Mouse (Mus musculus): ENCODE data around the gene Crb2.

Crb2 gene

GRCm38 (mm10) chr2:37766027-37766761, 9.9 kb upstream of the Crb2 start:
- no peak for DNase-seq (ENCODE audit: low read depth)

DNA sequence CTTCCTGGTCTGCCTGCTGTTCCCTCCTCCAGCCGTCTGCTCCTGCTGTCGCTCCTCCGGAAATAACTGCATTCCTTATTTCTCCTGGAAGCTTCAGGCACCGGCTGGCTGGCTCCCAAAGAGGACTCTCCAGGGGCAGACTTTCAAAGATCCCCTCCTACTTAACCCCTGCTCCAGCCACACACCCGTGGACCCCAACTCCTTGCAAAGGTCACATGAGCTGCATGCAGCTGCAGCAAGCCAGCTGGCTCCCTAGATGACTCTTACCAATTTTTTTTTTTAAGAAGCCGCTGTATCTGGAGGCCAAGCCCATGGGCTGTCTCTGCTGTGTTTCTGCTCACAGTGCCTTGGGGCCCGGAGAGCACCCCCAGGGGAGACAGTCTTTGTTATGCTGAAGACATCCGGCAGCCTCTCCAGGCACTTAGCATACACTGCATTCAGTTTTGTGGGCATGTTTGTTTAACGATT, 8.9 kb upstream of the Crb2 start:
- DNase-seq (ENCODE audit: low read depth) = no peak

DNA sequence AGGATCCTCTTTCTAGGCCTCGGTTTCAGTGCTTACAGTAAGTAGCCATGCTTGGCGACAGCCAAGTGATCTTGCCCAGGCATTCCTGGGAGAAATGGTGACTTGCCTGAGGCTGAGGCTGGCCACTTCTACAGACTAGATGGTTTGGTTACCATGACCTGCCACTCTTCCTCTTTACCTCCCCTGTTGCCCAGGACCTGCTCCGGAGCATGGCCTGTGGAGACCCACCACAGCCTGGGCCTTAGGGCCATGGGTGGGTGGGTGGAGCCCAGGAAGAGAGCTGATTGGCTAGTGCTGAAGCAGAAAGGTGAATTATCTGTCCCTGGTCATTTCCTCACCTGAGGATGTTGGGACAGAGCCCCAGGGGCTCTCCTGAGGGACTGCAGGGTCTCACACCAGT, 8.3 kb upstream of the Crb2 start:
- no peak for DNase-seq (ENCODE audit: low read depth)

DNA sequence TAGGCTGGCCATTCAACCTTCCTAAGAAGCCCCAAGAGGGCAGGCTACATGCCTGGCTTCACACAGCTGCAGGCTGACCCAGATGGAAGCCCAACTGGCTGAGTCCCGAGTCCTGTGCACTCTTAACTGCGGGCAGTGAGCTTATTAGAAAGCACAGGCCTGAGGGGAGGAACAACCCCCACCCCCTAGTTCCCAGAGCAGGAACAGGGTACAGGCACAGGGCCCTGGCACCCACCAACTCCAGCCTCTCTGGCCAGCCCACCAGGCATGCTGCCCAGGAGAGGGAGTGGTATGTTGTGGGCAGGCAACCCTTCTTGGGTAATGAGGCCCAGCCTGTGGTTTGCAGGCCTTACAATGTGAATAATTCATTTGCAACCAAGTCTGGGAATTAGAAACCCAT, 7.1 kb upstream of the Crb2 start:
- no peak for DNase-seq (ENCODE audit: low read depth)

DNA sequence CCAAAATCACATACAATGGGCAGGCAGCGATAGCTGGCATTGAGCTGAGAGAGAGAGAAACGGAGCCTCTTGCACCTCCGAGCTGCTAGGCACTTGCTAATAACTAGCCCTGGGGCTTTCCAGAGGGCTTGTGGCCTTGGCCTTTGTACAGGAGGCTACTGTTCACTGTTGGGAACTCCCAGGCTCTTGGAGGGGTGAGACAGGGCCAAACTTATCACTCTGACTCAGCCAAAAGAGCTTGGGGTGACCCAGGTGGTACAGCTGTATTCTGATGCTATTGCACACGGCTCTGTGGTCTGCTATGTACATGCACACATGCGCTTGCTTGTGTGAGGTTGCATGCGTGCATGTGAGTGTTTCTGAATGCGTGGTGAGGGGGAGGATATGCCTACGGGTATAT, 6.3 kb upstream of the Crb2 start:
- DNase-seq (ENCODE audit: low read depth) = no peak

- peak; percentile 80 for DNase-seq (ENCODE audit: low read depth)
Measured at GRCm38 (mm10) chr2:37771618-37772285, 4.3 kb upstream of the Crb2 start.

- no peak for DNase-seq (ENCODE audit: low read depth)
Measured at GRCm38 (mm10) chr2:37774571-37774970, 1.5 kb upstream of the Crb2 start.

GRCm38 (mm10) chr2:37776611-37777411, 762 bp downstream of the Crb2 start:
- DNase-seq (ENCODE audit: low read depth) = no peak

DNA sequence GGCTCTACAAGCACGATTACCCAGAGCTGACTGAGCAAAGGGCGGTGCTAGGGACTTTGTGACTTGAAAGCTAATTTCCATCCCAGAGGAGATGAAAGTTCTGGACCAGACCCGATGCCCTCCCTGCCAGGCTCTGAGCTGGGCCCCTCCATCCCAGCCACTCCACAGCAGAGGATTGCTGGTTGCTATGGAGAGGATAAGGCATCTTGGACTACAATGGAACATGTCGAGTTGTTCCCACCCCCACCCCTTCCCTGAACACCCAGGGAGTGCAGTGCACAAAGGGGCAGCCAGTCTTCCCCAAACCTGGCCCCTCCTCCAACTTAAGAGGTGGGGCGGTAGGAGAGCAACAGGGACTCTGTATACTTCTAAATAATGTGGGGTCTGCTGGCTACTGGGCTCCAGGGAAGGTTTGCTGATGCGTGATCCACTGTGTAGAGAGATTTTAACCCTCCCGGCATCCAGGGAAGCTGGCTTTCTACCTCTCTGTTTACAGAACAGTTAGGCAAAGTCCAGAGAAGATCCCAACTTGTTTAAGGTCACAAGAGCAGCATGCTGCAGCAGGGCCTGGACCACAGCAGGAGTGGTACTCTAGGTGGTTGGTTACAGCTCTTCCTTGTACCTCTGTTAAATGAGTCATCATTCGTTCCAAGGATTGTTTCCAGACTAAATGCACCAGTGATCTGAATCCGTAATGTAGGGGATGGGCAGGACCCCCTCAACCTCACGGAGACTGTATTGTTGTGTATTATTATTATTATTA, 2.1 kb downstream of the Crb2 start:
- no peak for DNase-seq (ENCODE audit: low read depth)

DNA sequence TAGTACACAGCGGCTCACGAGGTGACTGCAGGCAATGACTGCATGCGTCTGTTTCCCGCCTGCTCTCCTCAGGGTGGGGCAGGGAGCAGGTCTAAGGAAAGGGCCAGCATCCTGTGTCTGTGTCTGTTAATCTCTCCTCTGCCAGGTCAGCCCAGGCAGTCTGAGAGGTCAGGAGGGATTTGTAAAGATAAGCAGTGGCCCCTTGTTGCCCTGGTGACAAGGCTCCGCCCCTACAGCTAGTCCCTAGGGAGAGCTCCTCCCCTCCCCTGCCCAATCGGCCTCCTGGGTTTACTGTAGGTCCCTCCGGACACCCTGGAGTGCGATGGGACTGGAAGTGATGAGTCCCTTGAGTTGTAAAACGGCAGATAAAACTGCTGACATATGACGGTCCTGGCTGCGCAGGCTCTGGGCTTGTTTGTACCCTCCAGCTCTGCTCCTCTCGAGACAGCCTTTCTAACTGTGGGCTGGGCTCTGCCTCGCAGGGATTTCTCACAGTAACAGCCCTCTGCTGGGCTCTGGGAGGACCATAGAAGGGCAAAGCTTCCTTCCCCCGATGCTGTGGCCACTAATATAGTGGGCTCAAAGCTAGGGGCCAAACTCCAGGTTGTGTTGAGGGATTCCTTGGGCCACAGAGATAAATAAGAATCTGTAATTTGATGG, 4.4 kb downstream of the Crb2 start:
- peak; percentile 78 for DNase-seq (ENCODE audit: low read depth)

DNA sequence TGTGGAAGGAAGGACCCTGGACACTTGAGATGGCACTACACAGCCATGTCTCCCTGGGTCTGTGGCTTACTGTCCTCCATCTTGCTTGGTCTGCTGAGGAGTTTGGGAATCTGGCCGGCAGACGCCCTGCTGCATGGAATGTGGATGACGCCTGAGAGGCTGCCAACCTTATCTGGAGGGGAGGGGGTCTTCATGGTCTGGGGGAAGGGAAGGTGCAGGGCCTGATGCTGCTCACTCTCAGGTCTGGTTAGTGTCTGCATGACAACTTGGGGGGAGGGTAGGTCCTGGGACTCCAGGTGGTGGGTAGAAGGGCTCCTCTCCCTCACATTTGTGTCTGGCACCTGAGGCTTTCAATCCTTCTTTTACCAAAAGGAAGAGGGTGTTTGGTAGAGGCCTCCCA, 5.4 kb downstream of the Crb2 start:
- no peak for DNase-seq (ENCODE audit: low read depth)

GRCm38 (mm10) chr2:37782002-37782401, 6.0 kb downstream of the Crb2 start:
- DNase-seq (ENCODE audit: low read depth) = no peak

DNA sequence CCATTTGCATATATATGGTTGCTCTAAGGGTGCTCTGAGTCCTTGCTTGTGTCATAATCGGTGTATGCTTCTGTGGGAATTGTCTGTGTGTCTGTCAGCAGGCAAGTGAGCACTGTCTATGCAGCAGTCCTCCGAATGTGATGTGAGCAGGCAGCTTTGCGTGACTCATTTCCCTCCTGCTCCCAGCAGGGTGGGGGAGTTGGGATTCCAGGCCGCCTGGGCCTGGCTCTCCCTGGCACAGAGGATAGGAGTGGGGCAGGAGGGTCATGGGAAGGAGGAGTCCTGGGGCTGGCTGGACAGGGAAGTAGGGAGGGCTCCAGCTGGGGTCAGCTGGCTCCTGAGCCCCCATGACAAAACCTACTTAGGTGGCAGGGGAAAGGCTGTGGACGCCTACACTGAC, 8.4 kb downstream of the Crb2 start:
- DNase-seq (ENCODE audit: low read depth) = no peak

GRCm38 (mm10) chr2:37786461-37786860, 10.4 kb downstream of the Crb2 start:
- no peak for DNase-seq (ENCODE audit: low read depth)

GRCm38 (mm10) chr2:37788176-37788962, 12.3 kb downstream of the Crb2 start:
- no peak for DNase-seq (ENCODE audit: low read depth)

DNA sequence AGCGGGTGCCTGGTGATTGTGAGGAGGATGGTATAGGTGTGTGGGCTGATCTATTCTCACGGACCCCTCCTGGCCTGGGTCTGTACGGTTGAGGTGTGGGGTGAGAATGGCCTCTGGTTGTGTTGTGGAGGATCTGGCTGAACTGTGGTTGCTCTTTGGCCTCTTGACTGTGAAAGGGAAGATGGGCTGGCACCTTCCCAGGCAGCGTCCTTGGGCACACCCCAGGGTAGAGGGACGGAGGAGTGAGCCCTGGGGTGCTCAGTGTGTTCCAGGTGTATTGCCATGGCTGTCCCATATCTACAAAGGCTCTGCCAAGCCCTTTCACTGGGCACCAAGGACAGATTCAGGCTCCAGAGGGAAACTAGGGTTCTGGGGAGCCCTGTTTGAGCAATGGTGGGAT, 13.0 kb downstream of the Crb2 start:
- no peak for DNase-seq (ENCODE audit: low read depth)

DNA sequence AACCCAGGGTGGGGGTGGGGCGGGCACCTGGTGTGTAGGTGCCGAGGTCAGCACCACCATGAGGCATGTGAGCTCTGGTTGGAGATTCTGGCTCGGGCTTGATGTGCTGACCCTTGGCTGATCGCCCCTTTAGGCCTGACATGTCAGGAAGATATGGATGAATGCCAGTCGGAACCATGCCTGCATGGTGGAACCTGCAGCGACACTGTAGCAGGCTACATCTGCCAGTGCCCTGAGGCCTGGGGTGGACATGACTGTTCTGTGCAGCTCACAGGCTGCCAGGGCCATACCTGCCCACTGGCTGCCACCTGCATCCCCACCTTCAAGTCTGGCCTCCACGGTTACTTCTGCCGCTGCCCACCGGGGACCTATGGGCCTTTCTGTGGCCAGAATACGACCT, 13.9 kb downstream of the Crb2 start:
- DNase-seq (ENCODE audit: low read depth) = no peak

- DNase-seq (ENCODE audit: low read depth) = no peak
Measured at GRCm38 (mm10) chr2:37790738-37791137, 14.7 kb downstream of the Crb2 start.

DNA sequence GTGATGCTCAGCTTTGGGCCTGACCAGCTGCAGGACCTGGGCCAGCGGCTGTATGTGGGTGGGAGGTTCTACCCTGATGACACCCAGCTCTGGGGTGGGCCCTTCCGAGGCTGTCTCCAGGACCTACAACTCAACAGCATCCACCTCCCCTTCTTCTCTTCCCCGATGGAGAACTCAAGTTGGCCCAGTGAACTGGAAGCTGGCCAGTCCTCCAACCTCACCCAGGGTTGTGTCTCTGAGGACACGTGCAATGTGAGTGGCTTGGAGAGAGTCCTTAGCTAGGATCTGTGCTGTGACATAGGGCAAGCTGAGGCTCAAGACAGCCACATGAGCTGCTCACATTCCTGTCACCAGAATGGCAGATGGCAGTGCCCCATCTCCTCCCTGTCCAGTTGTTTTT, 15.3 kb downstream of the Crb2 start:
- no peak for DNase-seq (ENCODE audit: low read depth)

- no peak for DNase-seq (ENCODE audit: low read depth)
Measured at GRCm38 (mm10) chr2:37796021-37796420, 20.0 kb downstream of the Crb2 start.

- no peak for DNase-seq (ENCODE audit: low read depth)
Measured at GRCm38 (mm10) chr2:37797046-37797445, 21.0 kb downstream of the Crb2 start.

Data from c-Kit-positive CD71-positive TER-119-negative erythroid progenitor cells, embryonic 14.5 days (primary cell).